Mouse (Mus musculus) cerebellum, adult (tissue): Measurements from ENCODE around the gene Med10.

Experiments
- ATAC-seq: cut with Nextera tagmentation; 2 replicates; pipeline ENCODE4 v1.9.2; 2017; ENCODE audit warnings: mild to moderate bottlenecking, moderate library complexity, mixed read lengths; ENCODE audit not compliant: insufficient number of reproducible peaks, low FRiP score, low TSS enrichment

Gene Med10

GRCm38 (mm10) chr13:69825396-69826095, 23.4 kb downstream of the Med10 start:
- no peak for ATAC-seq

GRCm38 (mm10) chr13:69830606-69831005, 28.4 kb downstream of the Med10 start:
- ATAC-seq, result no peak

- no peak for ATAC-seq
Observed at GRCm38 (mm10) chr13:69832578-69832977, 30.4 kb downstream of the Med10 start.

GRCm38 (mm10) chr13:69833416-69833815, 31.2 kb downstream of the Med10 start:
- ATAC-seq, result no peak

GRCm38 (mm10) chr13:69845592-69845991, 43.4 kb downstream of the Med10 start:
- ATAC-seq, result no peak

GRCm38 (mm10) chr13:69849579-69849978, 47.4 kb downstream of the Med10 start:
- no peak for ATAC-seq

- ATAC-seq, result no peak
Observed at GRCm38 (mm10) chr13:69852313-69852712, 50.1 kb downstream of the Med10 start.

GRCm38 (mm10) chr13:69853425-69854043, 51.3 kb downstream of the Med10 start:
- ATAC-seq, result no peak

GRCm38 (mm10) chr13:69855941-69856340, 53.7 kb downstream of the Med10 start:
- no peak for ATAC-seq

- no peak for ATAC-seq
Observed at GRCm38 (mm10) chr13:69862276-69862675, 60.1 kb downstream of the Med10 start.

- no peak for ATAC-seq
Observed at GRCm38 (mm10) chr13:69864911-69865310, 62.7 kb downstream of the Med10 start.
